Mouse (Mus musculus) liver, adult (tissue): Measurements from ENCODE around the gene Prkcsh.

ENCODE experiments used
- GATA4 ChIP-seq: IDR thresholded peaks from 2 replicates; pipeline ENCODE4 v1.6.1; 2014; ENCODE audit warnings: mild to moderate bottlenecking, low read length; ENCODE audit not compliant: insufficient replicate concordance

The Prkcsh gene

GRCm38 (mm10) chr9:22004546-22004945 is 1.9 kb downstream of the Prkcsh start:
- no peak for TF ChIP-seq GATA4

GRCm38 (mm10) chr9:22011055-22011454 is 8.4 kb downstream of the Prkcsh start:
- no peak for TF ChIP-seq GATA4

GRCm38 (mm10) chr9:22012731-22013130 is 10.1 kb downstream of the Prkcsh start:
- no peak for TF ChIP-seq GATA4

GRCm38 (mm10) chr9:22016245-22016644 is 13.6 kb downstream of the Prkcsh start:
- no peak for TF ChIP-seq GATA4

GRCm38 (mm10) chr9:22017208-22017825 is 14.7 kb downstream of the Prkcsh start:
- TF ChIP-seq GATA4, result no peak

GRCm38 (mm10) chr9:22024592-22024991 is 22.0 kb downstream of the Prkcsh start:
- TF ChIP-seq GATA4, result no peak

- TF ChIP-seq GATA4, result no peak
Measured at GRCm38 (mm10) chr9:22028467-22028866, 25.9 kb downstream of the Prkcsh start.

GRCm38 (mm10) chr9:22030386-22030785 is 27.8 kb downstream of the Prkcsh start:
- TF ChIP-seq GATA4, result no peak

- no peak for TF ChIP-seq GATA4
Measured at GRCm38 (mm10) chr9:22035300-22036044, 32.9 kb downstream of the Prkcsh start.

GRCm38 (mm10) chr9:22037826-22038225 is 35.2 kb downstream of the Prkcsh start:
- no peak for TF ChIP-seq GATA4

- TF ChIP-seq GATA4, result no peak
Measured at GRCm38 (mm10) chr9:22041832-22042231, 39.2 kb downstream of the Prkcsh start.

GRCm38 (mm10) chr9:22047329-22047728 is 44.7 kb downstream of the Prkcsh start:
- TF ChIP-seq GATA4, result no peak

GRCm38 (mm10) chr9:22049315-22049714 is 46.7 kb downstream of the Prkcsh start:
- no peak for TF ChIP-seq GATA4

GRCm38 (mm10) chr9:22049721-22050270 is 47.2 kb downstream of the Prkcsh start:
- TF ChIP-seq GATA4, result no peak

- TF ChIP-seq GATA4, result no peak
Measured at GRCm38 (mm10) chr9:22050351-22050889, 47.8 kb downstream of the Prkcsh start.
